Mouse (Mus musculus): ENCODE results near the gene Hist1h1c.
"Not testable (repeated sequence)": the region's sequence is repeated elsewhere in the genome, so short reads cannot be mapped to it uniquely, and the experiment has no call there.

The Hist1h1c gene

GRCm38 (mm10) chr13:23760972-23761864 lies 22.6 kb downstream of the Hist1h1c start, which contains the start of gene Hist1h4a:
Gene Hist1h4a, minus strand, starts transcription at chr13:23761230.
- DNase-seq (ENCODE audit: low read depth, low spot score) = no peak

- DNase-seq (ENCODE audit: low read depth, low spot score) = not testable (repeated sequence)
Measured at GRCm38 (mm10) chr13:23761871-23762821, 23.5 kb downstream of the Hist1h1c start, which contains the start of gene Hist1h3a. Gene Hist1h3a, minus strand, starts transcription at chr13:23762386.

- DNase-seq (ENCODE audit: low read depth, low spot score) = no peak
Measured at GRCm38 (mm10) chr13:23763242-23763585, 24.6 kb downstream of the Hist1h1c start.

- no peak for DNase-seq (ENCODE audit: low read depth, low spot score)
Measured at GRCm38 (mm10) chr13:23763586-23764323, 25.1 kb downstream of the Hist1h1c start, which contains the start of gene Hist1h1a. Gene Hist1h1a, plus strand, starts transcription at chr13:23763666.

GRCm38 (mm10) chr13:23764324-23765171 lies 25.9 kb downstream of the Hist1h1c start:
- DNase-seq (ENCODE audit: low read depth, low spot score) = no peak

- no peak for DNase-seq (ENCODE audit: low read depth, low spot score)
Measured at GRCm38 (mm10) chr13:23765172-23765513, 26.5 kb downstream of the Hist1h1c start.

- DNase-seq (ENCODE audit: low read depth, low spot score) = no peak
Measured at GRCm38 (mm10) chr13:23766772-23767171, 28.2 kb downstream of the Hist1h1c start.

- DNase-seq (ENCODE audit: low read depth, low spot score) = no peak
Measured at GRCm38 (mm10) chr13:23768834-23769397, 30.3 kb downstream of the Hist1h1c start.

GRCm38 (mm10) chr13:23769613-23770012 lies 31.0 kb downstream of the Hist1h1c start, which contains the start of gene Trim38:
Gene Trim38, plus strand, starts transcription at chr13:23769913.
- DNase-seq (ENCODE audit: low read depth, low spot score) = not testable (repeated sequence)

- DNase-seq (ENCODE audit: low read depth, low spot score) = peak; percentile 73
Measured at GRCm38 (mm10) chr13:23772561-23773313, 34.1 kb downstream of the Hist1h1c start.

GRCm38 (mm10) chr13:23778339-23778738 lies 39.7 kb downstream of the Hist1h1c start:
- DNase-seq (ENCODE audit: low read depth, low spot score) = no peak

GRCm38 (mm10) chr13:23779025-23779424 lies 40.4 kb downstream of the Hist1h1c start:
- no peak for DNase-seq (ENCODE audit: low read depth, low spot score)

All from WW6 (cell line).